Mouse (Mus musculus): ENCODE measurements at regions not wholly inside any gene's neighbourhood (a gene's known extent, or its start where the extent isn't known, plus 50 kb on each side); places are given as distances from the start of the nearest gene placed in this dataset.

- no peak for TF ChIP-seq CTCF (IDR thresholded peaks at IDR 0.05)
- Histone ChIP-seq H3K36me3 (ENCODE audit: insufficient read depth, low read length) (no peaks in the 10 kb centered on the region), H3K4me3 (ENCODE audit: low read depth, low read length) (no peak overlapping the region), H3K9ac (replicated peaks; ENCODE audit: low read length, poor library complexity, severe bottlenecking) (no peak overlapping the region), H3K27me3 (ENCODE audit: insufficient read depth, low read length) (no peaks in the 10 kb centered on the region), H3K9me3 (ENCODE audit: low read length) (no peaks in the 10 kb centered on the region), H3K4me1 (ENCODE audit: insufficient read depth, low read length) (no peaks in the 10 kb centered on the region), H3K4me2 (ENCODE audit: low read depth, low read length, poor library complexity, severe bottlenecking) (no peak overlapping the region), H3K27ac (ENCODE audit: low read depth, low read length) (no peak overlapping the region)
- ATAC-seq (ENCODE audit: low FRiP score) (no peak), DNase-seq (ENCODE audit: low spot score) (no peak)
- 67% methylated on average over 6 of the region's 6 CpGs for WGBS
These were observed 331.8 kb upstream of the Sox9 start for GRCm38 (mm10) chr11:112450227-112450626.

- Histone ChIP-seq H3K36me3 (ENCODE audit: insufficient read depth, low read length) (no peaks in the 10 kb centered on the region), H3K9me3 (ENCODE audit: low read length) (no peaks in the 10 kb centered on the region), H3K27ac (ENCODE audit: low read depth, low read length) (no peak overlapping the region), H3K9ac (replicated peaks; ENCODE audit: low read length, poor library complexity, severe bottlenecking) (no peak overlapping the region), H3K4me2 (ENCODE audit: low read depth, low read length, poor library complexity, severe bottlenecking) (no peak overlapping the region), H3K4me1 (ENCODE audit: insufficient read depth, low read length) (no peaks in the 10 kb centered on the region), H3K4me3 (ENCODE audit: low read depth, low read length) (no peak overlapping the region), H3K27me3 (ENCODE audit: insufficient read depth, low read length) (no peaks in the 10 kb centered on the region)
- DNase-seq (ENCODE audit: low spot score) (no peak), ATAC-seq (ENCODE audit: low FRiP score) (no peak)
- 84% methylated on average over 2 of the region's 2 CpGs for WGBS
- no peak for TF ChIP-seq CTCF (IDR thresholded peaks at IDR 0.05)
These were observed 323.9 kb upstream of the Sox9 start for GRCm38 (mm10) chr11:112458075-112458474.

GRCm38 (mm10) chr11:112463121-112463520 is 318.9 kb upstream of the Sox9 start:
- Histone ChIP-seq H3K27me3 (ENCODE audit: insufficient read depth, low read length) (no peaks in the 10 kb centered on the region), H3K9ac (replicated peaks; ENCODE audit: low read length, poor library complexity, severe bottlenecking) (no peak overlapping the region), H3K27ac (ENCODE audit: low read depth, low read length) (no peak overlapping the region), H3K9me3 (ENCODE audit: low read length) (no peaks in the 10 kb centered on the region), H3K4me1 (ENCODE audit: insufficient read depth, low read length) (no peaks in the 10 kb centered on the region), H3K36me3 (ENCODE audit: insufficient read depth, low read length) (no peaks in the 10 kb centered on the region), H3K4me2 (ENCODE audit: low read depth, low read length, poor library complexity, severe bottlenecking) (no peak overlapping the region), H3K4me3 (ENCODE audit: low read depth, low read length) (no peak overlapping the region)
- TF ChIP-seq CTCF (IDR thresholded peaks at IDR 0.05) = no peak
- 86% methylated on average over 1 of the region's 1 CpGs for WGBS
- DNase-seq (ENCODE audit: low spot score) (no peak), ATAC-seq (ENCODE audit: low FRiP score) (no peak)

DNA sequence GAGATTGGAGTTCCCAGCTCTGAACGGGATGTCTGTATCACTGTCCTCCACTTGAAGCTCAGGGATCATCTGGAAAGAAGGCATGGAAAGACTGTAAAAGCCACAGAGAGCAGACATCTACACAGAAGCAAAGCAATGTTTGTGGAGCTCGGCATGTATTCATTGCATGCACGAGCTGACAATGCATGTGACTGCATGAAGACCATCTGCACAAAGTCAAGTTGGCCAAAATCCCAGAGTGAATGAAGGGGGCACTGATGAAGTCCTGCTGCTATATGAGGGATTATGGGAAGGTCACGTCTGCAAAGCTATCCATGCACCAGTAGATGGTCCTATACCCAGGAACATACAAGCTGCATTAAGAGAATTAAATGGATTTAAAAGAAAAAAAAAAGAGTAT is 317.6 kb upstream of the Sox9 start:
- Histone ChIP-seq H3K9me3 (ENCODE audit: low read length) (no peaks in the 10 kb centered on the region), H3K4me1 (ENCODE audit: insufficient read depth, low read length) (no peaks in the 10 kb centered on the region), H3K36me3 (ENCODE audit: insufficient read depth, low read length) (no peaks in the 10 kb centered on the region), H3K9ac (replicated peaks; ENCODE audit: low read length, poor library complexity, severe bottlenecking) (no peak overlapping the region), H3K4me2 (ENCODE audit: low read depth, low read length, poor library complexity, severe bottlenecking) (no peak overlapping the region), H3K27ac (ENCODE audit: low read depth, low read length) (no peak overlapping the region), H3K4me3 (ENCODE audit: low read depth, low read length) (no peak overlapping the region), H3K27me3 (ENCODE audit: insufficient read depth, low read length) (no peaks in the 10 kb centered on the region)
- 76% methylated on average over 4 of the region's 4 CpGs for WGBS
- ATAC-seq (ENCODE audit: low FRiP score) (no peak), DNase-seq (ENCODE audit: low spot score) (peak; percentile 81)
- TF ChIP-seq CTCF (IDR thresholded peaks at IDR 0.05) = no peak

- no peaks in the 10 kb centered on the region for H3K4me1 ChIP-seq (ENCODE audit: insufficient read depth, low read length)
- H3K4me2 ChIP-seq (ENCODE audit: low read depth, low read length, poor library complexity, severe bottlenecking) = no peak overlapping the region
- no peak for TF ChIP-seq CTCF (IDR thresholded peaks at IDR 0.05)
- no peak overlapping the region for H3K4me3 ChIP-seq (ENCODE audit: low read depth, low read length)
- H3K9me3 ChIP-seq (ENCODE audit: low read length) = no peaks in the 10 kb centered on the region
- WGBS = 74% methylated on average over 3 of the region's 3 CpGs
- DNase-seq (ENCODE audit: low spot score) = no peak
- no peak for ATAC-seq (ENCODE audit: low FRiP score)
- no peak overlapping the region for H3K27ac ChIP-seq (ENCODE audit: low read depth, low read length)
- H3K36me3 ChIP-seq (ENCODE audit: insufficient read depth, low read length) = no peaks in the 10 kb centered on the region
- H3K27me3 ChIP-seq (ENCODE audit: insufficient read depth, low read length) = no peaks in the 10 kb centered on the region
- H3K9ac ChIP-seq (replicated peaks; ENCODE audit: low read length, poor library complexity, severe bottlenecking) = no peak overlapping the region
These were observed 311.7 kb upstream of the Sox9 start for GRCm38 (mm10) chr11:112470336-112470735.

- Histone ChIP-seq H3K9me3 (ENCODE audit: low read length) (no peaks in the 10 kb centered on the region), H3K4me2 (ENCODE audit: low read depth, low read length, poor library complexity, severe bottlenecking) (no peak overlapping the region), H3K9ac (replicated peaks; ENCODE audit: low read length, poor library complexity, severe bottlenecking) (no peak overlapping the region), H3K4me3 (ENCODE audit: low read depth, low read length) (no peak overlapping the region), H3K27ac (ENCODE audit: low read depth, low read length) (no peak overlapping the region), H3K4me1 (ENCODE audit: insufficient read depth, low read length) (no peaks in the 10 kb centered on the region), H3K27me3 (ENCODE audit: insufficient read depth, low read length) (no peaks in the 10 kb centered on the region), H3K36me3 (ENCODE audit: insufficient read depth, low read length) (no peaks in the 10 kb centered on the region)
- no peak for ATAC-seq (ENCODE audit: low FRiP score)
- 91% methylated on average over 7 of the region's 7 CpGs for WGBS
- DNase-seq (ENCODE audit: low spot score) = no peak
- TF ChIP-seq CTCF (IDR thresholded peaks at IDR 0.05) = no peak
These were observed 308.8 kb upstream of the Sox9 start for GRCm38 (mm10) chr11:112473237-112473636.

Data from midbrain, postnatal 0 days (tissue).